Mouse (Mus musculus) urinary bladder, adult 2 months (tissue): ENCODE data around the gene Gm2022. TPM values are rescaled to one million over a fixed set of nuclear protein-coding genes. Genes with fewer than 3 reads are reported as not detected.
"Not testable (repeated sequence)": the region's sequence is repeated elsewhere in the genome, so short reads cannot be mapped to it uniquely, and the experiment has no call there.

Source experiments
- DNase-seq: peaks from one replicate; pipeline ENCODE4 v3.0.0; 2022; ENCODE audit warnings: low spot score
- polyA plus RNA-seq: library from polyadenylated mRNA; depleted of rRNA; stranded (reverse); fragments of >200 nt; gene quantifications from 2 replicates; pipeline ENCODE4 v1.2.3, GENCODE M21; 2012; rRNA removed

Gm2022 gene
- polyA plus RNA-seq, result not detected in 2 replicates

GRCm38 (mm10) chr12:87895070-87895469 lies at the start of gene Gm2022:
Gm2022 (plus strand) TSS chr12:87895370.
- DNase-seq, result not testable (repeated sequence)

DNA sequence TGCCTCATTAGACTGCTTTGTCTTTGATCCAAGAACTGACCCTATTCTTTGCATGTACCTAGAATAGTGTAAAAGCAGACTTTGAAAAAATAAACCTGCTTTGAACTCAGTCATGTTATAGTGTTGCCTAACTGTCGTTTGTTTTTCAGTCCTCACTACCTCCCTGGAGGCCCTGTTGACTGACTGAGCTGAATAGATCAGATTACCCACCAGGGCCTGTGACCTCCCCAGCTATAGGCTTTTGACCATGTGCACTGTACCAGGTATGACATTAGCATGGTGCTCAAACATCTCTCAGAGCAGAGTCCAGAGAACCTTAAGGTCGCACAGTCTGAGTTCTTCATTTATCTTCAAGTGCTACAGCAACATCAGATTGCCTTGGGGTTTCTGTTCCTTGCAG lies 44.5 kb upstream of the Gm2022 start:
- DNase-seq, result not testable (repeated sequence)

GRCm38 (mm10) chr12:87856067-87856466 lies 39.1 kb upstream of the Gm2022 start:
- DNase-seq, result not testable (repeated sequence)

- peak; percentile 29 for DNase-seq
Observed at GRCm38 (mm10) chr12:87861740-87862692, 33.2 kb upstream of the Gm2022 start.

GRCm38 (mm10) chr12:87863638-87864037 lies 31.5 kb upstream of the Gm2022 start:
- not testable (repeated sequence) for DNase-seq

- DNase-seq, result not testable (repeated sequence)
Observed at GRCm38 (mm10) chr12:87864048-87864447, 31.1 kb upstream of the Gm2022 start.

- DNase-seq, result not testable (repeated sequence)
Observed at GRCm38 (mm10) chr12:87873772-87874171, 21.4 kb upstream of the Gm2022 start, which contains the start of gene Gm2016. Gm2016 (plus strand) TSS chr12:87874072.

GRCm38 (mm10) chr12:87919721-87920120 lies 24.6 kb downstream of the Gm2022 start, which contains the start of gene Gm2035:
Gm2035 (minus strand) TSS chr12:87919857.
- not testable (repeated sequence) for DNase-seq

Other genes starting within 250 kb of the Gm2022 start
- not detected in 2 replicates for gene Gm21319, start 119.6 kb upstream of the Gm2022 start, polyA plus RNA-seq
- not detected in 2 replicates for gene Gm21936, start 99.9 kb upstream of the Gm2022 start, polyA plus RNA-seq
- not detected in 2 replicates for gene BB287469, start 78.8 kb upstream of the Gm2022 start, polyA plus RNA-seq
- not detected in 2 replicates for gene Gm2001, start 53.0 kb upstream of the Gm2022 start, polyA plus RNA-seq
- not detected in 2 replicates for gene Gm2016, start 21.3 kb upstream of the Gm2022 start, polyA plus RNA-seq
- gene Gm2035, start 24.5 kb downstream of the Gm2022 start, polyA plus RNA-seq, result not detected in 2 replicates
- gene Gm2042, start 58.7 kb downstream of the Gm2022 start, polyA plus RNA-seq, result not detected in 2 replicates
- not detected in 2 replicates for gene Gm2075, start 116.5 kb downstream of the Gm2022 start, polyA plus RNA-seq
- gene Gm6803, start 123.4 kb downstream of the Gm2022 start, polyA plus RNA-seq, result not detected in 2 replicates
- not detected in 2 replicates for gene Gm2056, start 131.6 kb downstream of the Gm2022 start, polyA plus RNA-seq
- gene Gm16368, start 188.3 kb downstream of the Gm2022 start, polyA plus RNA-seq, result not detected in 2 replicates